Mouse (Mus musculus) midbrain, embryonic 16.5 days (tissue): Measurements from ENCODE around the gene Nos1. TPM values are rescaled to one million over a fixed set of nuclear protein-coding genes. Genes with fewer than 3 reads are reported as not detected.

ENCODE experiments used
- ATAC-seq: fragments of 200-750 bp; cut with Nextera tagmentation; 2 replicates; pipeline ENCODE4 v1.8.0; 2017; ENCODE audit warnings: moderate TSS enrichment
- H3K27ac ChIP-seq: fragments of 300-500 bp; sonication (generic); 2 replicates; pipeline ENCODE4 v1.5.1; 2014; ENCODE audit warnings: mild to moderate bottlenecking, low read length, mixed read lengths
- H3K27me3 ChIP-seq: fragments of 300-500 bp; sonication (generic); 2 replicates; pipeline ENCODE4 v1.6.1; 2014; ENCODE audit warnings: low read depth, low read length, mixed read lengths; ENCODE audit not compliant: control insufficient read depth, insufficient read depth
- H3K36me3 ChIP-seq: fragments of 300-500 bp; sonication (generic); 2 replicates; pipeline ENCODE4 v1.6.1; 2014; ENCODE audit warnings: mild to moderate bottlenecking, low read length, moderate library complexity, mixed read lengths; ENCODE audit not compliant: control insufficient read depth, insufficient read depth
- H3K4me1 ChIP-seq: fragments of 300-500 bp; sonication (generic); 2 replicates; pipeline ENCODE4 v1.6.1; 2014; ENCODE audit warnings: mild to moderate bottlenecking, low read length, mixed read lengths; ENCODE audit not compliant: control insufficient read depth, insufficient read depth
- H3K4me2 ChIP-seq: fragments of 300-500 bp; sonication (generic); 2 replicates; pipeline ENCODE4 v1.6.1; 2014; ENCODE audit warnings: mild to moderate bottlenecking, low read length, mixed read lengths
- H3K4me3 ChIP-seq: fragments of 300-500 bp; sonication (generic); 2 replicates; pipeline ENCODE4 v1.5.1; 2014; ENCODE audit warnings: low read depth, mild to moderate bottlenecking, low read length, moderate library complexity, mixed read lengths
- H3K9ac ChIP-seq: fragments of 300-500 bp; sonication (generic); 2 replicates; pipeline ENCODE4 v1.6.1; 2014; ENCODE audit warnings: low read depth, low read length, mixed read lengths
- H3K9me3 ChIP-seq: fragments of 300-500 bp; sonication (generic); replicated peaks from 2 replicates; pipeline ENCODE4 v1.6.1; 2014; ENCODE audit warnings: mild to moderate bottlenecking, low read length, mixed read lengths; ENCODE audit not compliant: control insufficient read depth, poor library complexity, severe bottlenecking
- WGBS: fragments of 180-500 bp; shearing (Covaris S2); extraction: QIAGEN DNeasy Blood & Tissue Kit; methylation state at CpG from one replicate; pipeline ENCODE4 v1.1.7; 2014; 5-methylcytosine and 5-hydroxymethylcytosine counted together
- polyA plus RNA-seq: library from polyadenylated mRNA; unstranded; fragments of >200 nt; fragmentation: Nextera tagmentation; extraction: Ambion mirVana; gene quantifications from 2 replicates; pipeline ENCODE4 v1.2.1, GENCODE M21; 2015

The Nos1 gene
- polyA plus RNA-seq, 1 experiment from 2014 or later = 3.0 TPM

DNA sequence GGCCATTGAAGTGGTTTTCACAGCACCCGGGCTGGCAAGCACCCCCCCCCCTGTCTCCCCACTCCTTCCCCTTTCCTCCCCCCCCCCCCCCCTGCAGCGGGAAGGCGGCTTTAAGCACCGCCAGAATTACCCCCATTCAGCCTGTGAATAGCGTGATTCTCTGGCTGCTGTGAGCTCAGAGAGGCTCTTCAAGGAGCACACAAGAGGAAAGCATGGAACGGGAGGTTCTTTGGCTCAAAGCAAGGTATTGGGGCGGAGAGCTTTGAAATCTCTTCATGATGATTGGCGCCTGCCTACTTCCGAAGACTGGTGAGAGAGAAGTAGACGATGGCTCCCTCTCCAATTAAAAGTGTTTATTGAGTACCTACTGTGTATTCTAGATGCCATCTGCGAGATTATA, 44.5 kb downstream of the Nos1 start:
- WGBS = 41% methylated on average over 9 of the region's 11 CpGs
- H3K27me3 ChIP-seq = no peaks in the 10 kb centered on the region

DNA sequence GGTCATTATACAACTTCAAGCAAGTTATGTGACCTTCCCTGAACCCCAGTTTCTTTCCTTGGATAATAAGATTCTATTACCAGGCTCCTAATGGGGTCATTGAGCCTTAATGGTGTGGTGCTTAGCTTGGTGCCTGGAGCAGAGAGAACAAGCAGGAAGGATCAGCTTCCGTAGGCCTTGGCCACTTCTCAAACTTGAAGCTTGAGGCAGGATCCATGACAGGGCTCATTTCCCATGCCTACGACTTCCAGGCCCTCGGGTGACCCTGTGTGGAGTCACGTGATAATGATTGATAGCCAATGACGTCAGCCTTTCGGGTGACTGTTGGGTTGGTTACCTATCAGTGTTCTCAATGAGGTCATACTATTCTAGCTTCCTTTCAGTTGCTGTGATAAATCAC, 46.5 kb downstream of the Nos1 start:
- Histone ChIP-seq H3K4me2 (no peak overlapping the region), H3K36me3 (no peaks in the 10 kb centered on the region), H3K4me3 (no peak overlapping the region), H3K27me3 (no peaks in the 10 kb centered on the region), H3K4me1 (no peaks in the 10 kb centered on the region), H3K9me3 (no peaks in the 10 kb centered on the region), H3K9ac (no peak overlapping the region), H3K27ac (no peak overlapping the region)
- 93% methylated on average over 6 of the region's 6 CpGs for WGBS
- ATAC-seq = no peak

More for the DNA sequence above, 44.5 kb downstream of the Nos1 start:
- no peak for ATAC-seq
- no peak overlapping the region for H3K4me3 ChIP-seq
- H3K4me2 ChIP-seq = no peak overlapping the region
- H3K27ac ChIP-seq = no peak overlapping the region
- no peaks in the 10 kb centered on the region for H3K4me1 ChIP-seq
- no peaks in the 10 kb centered on the region for H3K9me3 ChIP-seq
- H3K36me3 ChIP-seq = no peaks in the 10 kb centered on the region
- no peak overlapping the region for H3K9ac ChIP-seq

DNA sequence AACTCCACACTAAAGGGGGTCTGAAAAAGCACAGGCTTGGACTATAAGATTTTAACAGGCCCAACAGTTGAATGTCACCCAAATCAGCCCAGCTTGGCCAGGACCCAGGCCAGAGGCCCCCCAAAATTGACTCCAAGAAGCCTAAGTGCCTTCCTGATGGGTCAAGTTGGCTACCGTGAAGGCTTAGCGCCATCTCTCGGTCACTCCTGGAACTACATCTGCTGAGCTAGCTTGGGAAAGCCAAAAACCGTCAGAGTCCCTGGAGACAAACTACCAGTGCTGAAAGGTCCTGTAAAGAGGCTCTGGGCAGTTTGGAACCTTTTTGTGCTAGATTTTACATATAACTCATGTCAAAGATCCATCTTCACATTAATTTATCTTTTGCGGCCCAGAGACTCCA, 56.1 kb downstream of the Nos1 start:
- no peak overlapping the region for H3K9ac ChIP-seq
- no peaks in the 10 kb centered on the region for H3K36me3 ChIP-seq
- no peak overlapping the region for H3K4me3 ChIP-seq
- H3K4me2 ChIP-seq = no peak overlapping the region
- H3K27me3 ChIP-seq = no peaks in the 10 kb centered on the region; the same call in 1 of the 2 replicates
- H3K4me1 ChIP-seq = peaks cover 23% of the 10 kb centered on the region
- no peaks in the 10 kb centered on the region; the same call in 1 of the 2 replicates for H3K9me3 ChIP-seq
- no peak overlapping the region for H3K27ac ChIP-seq
- 11% methylated on average over 5 of the region's 5 CpGs for WGBS
- no peak for ATAC-seq

DNA sequence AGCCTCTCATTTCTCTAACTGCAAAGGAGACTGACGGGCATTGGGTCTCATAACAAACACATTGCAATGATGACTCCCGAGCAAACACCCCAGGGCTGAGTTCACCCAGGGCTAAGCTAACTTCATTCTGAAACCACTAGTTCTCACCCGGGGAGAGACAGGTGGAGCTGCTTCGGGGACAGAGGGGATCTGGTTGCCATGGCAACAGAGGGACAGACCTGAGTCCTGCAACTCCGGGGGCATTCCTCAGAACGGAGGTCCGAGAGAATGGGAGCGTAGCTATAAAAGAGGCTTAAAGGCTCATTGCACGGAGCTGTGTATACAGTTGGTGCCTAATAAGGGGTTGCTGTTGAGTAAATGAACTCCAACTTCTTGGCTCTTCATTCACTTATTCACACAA, 56.9 kb downstream of the Nos1 start:
- no peak overlapping the region for H3K9ac ChIP-seq
- H3K36me3 ChIP-seq = no peaks in the 10 kb centered on the region
- H3K4me1 ChIP-seq = peaks cover 31% of the 10 kb centered on the region
- no peak for ATAC-seq
- no peaks in the 10 kb centered on the region; the same call in 1 of the 2 replicates for H3K9me3 ChIP-seq
- no peak overlapping the region for H3K27ac ChIP-seq
- H3K4me2 ChIP-seq = no peak overlapping the region
- H3K27me3 ChIP-seq = peaks cover 5% of the 10 kb centered on the region
- H3K4me3 ChIP-seq = no peak overlapping the region
- 6% methylated on average over 9 of the region's 9 CpGs for WGBS

DNA sequence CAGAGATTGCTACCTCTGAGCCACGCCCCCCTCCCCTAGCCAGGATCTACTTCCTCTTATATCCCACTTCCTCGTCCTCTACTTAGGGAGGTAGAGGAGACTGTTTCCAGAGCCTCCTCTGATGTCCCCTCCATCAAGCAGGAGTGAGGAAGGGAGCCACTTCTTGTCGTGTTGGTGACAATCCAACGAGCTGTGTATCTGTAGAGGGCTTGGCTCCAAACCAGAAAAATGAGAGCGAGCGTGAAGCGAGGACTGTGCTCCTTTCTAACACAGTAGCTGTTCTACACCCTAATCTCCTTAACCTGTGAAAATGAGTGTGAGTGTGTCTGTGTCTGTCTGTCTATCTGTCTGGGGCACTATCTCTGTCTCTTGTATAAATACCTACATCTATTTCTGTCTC, 58.7 kb downstream of the Nos1 start:
- 81% methylated on average over 7 of the region's 7 CpGs for WGBS
- Histone ChIP-seq H3K27me3 (peaks cover 17% of the 10 kb centered on the region), H3K4me2 (no peak overlapping the region), H3K4me1 (peaks cover 31% of the 10 kb centered on the region), H3K9me3 (no peaks in the 10 kb centered on the region; the same call in 1 of the 2 replicates), H3K4me3 (no peak overlapping the region), H3K27ac (no peak overlapping the region), H3K36me3 (no peaks in the 10 kb centered on the region), H3K9ac (no peak overlapping the region)
- ATAC-seq = no peak

DNA sequence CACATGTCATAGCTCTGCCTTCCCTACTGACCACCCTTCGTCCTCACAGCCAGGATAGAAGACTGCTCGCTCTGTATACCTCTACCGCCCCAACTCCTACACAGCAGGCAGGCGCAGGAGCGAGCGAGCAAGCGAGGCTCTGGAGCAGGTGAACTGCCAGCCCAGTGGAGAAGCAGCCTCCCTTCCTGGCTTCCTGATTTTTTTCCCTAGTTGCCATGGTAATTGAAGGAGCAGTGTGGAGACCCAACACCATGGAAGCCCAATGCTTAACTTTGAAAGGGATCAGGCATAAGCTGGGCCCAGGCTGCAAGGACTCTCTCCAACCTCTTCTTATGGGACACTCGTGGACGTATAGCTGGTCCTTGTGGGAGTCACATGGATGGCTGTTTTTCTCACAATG, 59.4 kb downstream of the Nos1 start:
- peak; percentile 69; the same call in 1 of the 2 replicates for ATAC-seq
- Histone ChIP-seq H3K4me3 (no peak overlapping the region), H3K4me1 (peaks cover 31% of the 10 kb centered on the region), H3K36me3 (no peaks in the 10 kb centered on the region), H3K9me3 (no peaks in the 10 kb centered on the region; the same call in 1 of the 2 replicates), H3K27ac (no peak overlapping the region), H3K27me3 (peaks cover 17% of the 10 kb centered on the region), H3K9ac (no peak overlapping the region), H3K4me2 (no peak overlapping the region)
- 31% methylated on average over 9 of the region's 9 CpGs for WGBS

DNA sequence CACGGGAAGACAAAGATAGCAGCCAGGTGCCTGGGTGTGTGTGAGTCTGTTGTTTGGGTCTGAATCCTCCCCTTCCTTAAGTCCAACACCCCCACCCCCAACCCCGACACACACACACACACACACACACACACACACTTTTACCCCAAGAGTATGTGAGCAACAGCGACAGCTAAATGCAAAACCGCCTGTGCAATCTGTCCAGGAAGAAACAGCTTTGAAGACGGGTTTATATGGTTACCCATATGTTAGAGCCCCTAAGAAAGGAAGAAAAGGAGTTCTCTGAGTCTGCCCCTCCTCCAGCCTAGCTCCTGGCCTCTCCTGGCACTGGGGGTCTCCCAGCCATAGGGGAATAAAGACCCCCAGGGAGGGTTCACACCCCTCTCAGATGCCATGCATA, 60.2 kb downstream of the Nos1 start:
- Histone ChIP-seq H3K4me3 (no peak overlapping the region; the same call in 1 of the 2 replicates), H3K4me1 (peaks cover 31% of the 10 kb centered on the region), H3K27me3 (peaks cover 17% of the 10 kb centered on the region), H3K9me3 (no peaks in the 10 kb centered on the region), H3K27ac (no peak overlapping the region), H3K36me3 (no peaks in the 10 kb centered on the region), H3K4me2 (peak overlapping the region; percentile 87; the same call in 1 of the 2 replicates), H3K9ac (peak overlapping the region; percentile 63; the same call in 1 of the 2 replicates)
- WGBS = 25% methylated on average over 5 of the region's 5 CpGs
- no peak for ATAC-seq

DNA sequence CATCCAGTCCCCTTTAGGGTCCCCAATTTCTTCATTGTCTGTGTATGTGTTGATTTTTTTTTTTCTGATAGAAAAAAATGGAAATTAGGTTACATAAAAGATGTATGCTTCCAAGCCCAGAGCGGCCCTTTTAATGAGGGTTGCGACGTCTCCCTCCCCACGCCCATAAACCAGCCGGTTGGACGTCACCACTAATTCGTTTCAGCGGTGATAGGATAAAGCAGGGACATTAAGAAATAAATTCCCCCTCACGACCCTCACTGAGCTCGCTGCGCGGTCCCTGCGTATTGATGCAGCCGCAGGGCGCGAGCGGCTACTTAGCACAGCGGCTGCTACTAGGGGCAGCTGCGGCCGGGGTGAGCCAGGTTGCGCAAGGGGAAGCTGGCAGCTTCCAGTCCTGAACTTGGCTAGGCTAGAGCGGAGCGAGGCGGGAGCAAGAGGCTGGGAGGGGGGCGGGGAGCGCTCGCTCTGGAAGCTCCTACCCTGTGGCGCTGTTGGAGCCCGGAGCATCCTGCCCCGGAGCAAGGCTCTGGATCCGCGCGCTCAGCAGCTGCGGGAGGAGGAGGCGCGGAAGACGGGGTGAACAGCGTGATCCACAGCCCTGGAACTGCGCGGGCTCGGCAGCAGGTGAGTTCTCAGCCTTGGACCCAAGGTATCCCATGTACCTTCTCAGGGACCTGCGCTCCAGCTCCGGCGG, 61.0 kb downstream of the Nos1 start:
- WGBS = 1% methylated on average over 40 of the region's 44 CpGs
- Histone ChIP-seq H3K9me3 (no peaks in the 10 kb centered on the region), H3K4me1 (peaks cover 31% of the 10 kb centered on the region), H3K4me2 (peak overlapping the region; percentile 87), H3K4me3 (peak overlapping the region; percentile 47), H3K9ac (peak overlapping the region; percentile 63), H3K27me3 (peaks cover 17% of the 10 kb centered on the region), H3K36me3 (no peaks in the 10 kb centered on the region), H3K27ac (0 out of 2 replicates have a peak overlapping the region, but pooled peaks have one; percentile 45)
- ATAC-seq = peak; percentile 43; the same call in 1 of the 2 replicates

DNA sequence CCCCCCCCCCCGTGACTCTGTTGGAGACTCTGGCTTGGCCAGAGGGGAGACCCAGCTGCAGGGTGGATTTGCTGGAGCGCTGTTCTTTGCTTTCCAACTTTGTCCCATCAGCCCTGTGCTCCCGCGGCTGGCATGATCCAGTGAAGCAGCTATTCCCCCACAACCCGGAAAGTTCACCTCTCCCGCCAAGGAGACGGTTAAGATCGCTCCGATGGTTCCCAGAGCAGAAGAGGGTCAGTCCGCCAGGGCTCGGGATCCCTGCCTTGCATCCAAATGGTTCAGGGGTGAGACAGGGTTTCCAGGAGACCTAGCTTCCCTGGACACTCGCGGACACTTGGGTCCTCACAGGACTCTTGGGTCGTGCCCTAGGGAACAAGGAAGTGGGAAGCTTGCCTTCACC, 61.9 kb downstream of the Nos1 start:
- H3K27ac ChIP-seq = no peak overlapping the region
- 2% methylated on average over 13 of the region's 14 CpGs for WGBS
- H3K27me3 ChIP-seq = peaks cover 17% of the 10 kb centered on the region
- H3K4me1 ChIP-seq = peaks cover 29% of the 10 kb centered on the region
- H3K4me2 ChIP-seq = peak overlapping the region; percentile 87
- 0 out of 2 replicates have a peak overlapping the region, but pooled peaks have one; percentile 63 for H3K9ac ChIP-seq
- no peaks in the 10 kb centered on the region for H3K9me3 ChIP-seq
- H3K36me3 ChIP-seq = no peaks in the 10 kb centered on the region
- peak overlapping the region; percentile 47 for H3K4me3 ChIP-seq
- no peak for ATAC-seq
